Mouse (Mus musculus) adrenal gland, adult 2 months (tissue): ENCODE data around the gene Sema4a. TPM values are rescaled to one million over a fixed set of nuclear protein-coding genes. Genes with fewer than 3 reads are reported as not detected.

Source experiments
- microRNA-seq, 2 experiments: library from miRNA; unstranded; fragments of <30 nt; microRNA quantifications; one replicate each; pipeline ENCODE4 v1.2.0; 2021
- polyA plus RNA-seq: library from polyadenylated mRNA; depleted of rRNA; stranded (reverse); fragments of >200 nt; gene quantifications from 2 replicates; pipeline ENCODE4 v1.2.3, GENCODE M21; 2012; rRNA removed
- total RNA-seq, 2 experiments: library from RNA; stranded (reverse); gene quantifications; 2 replicates each; pipeline ENCODE4 v1.2.3; 2021

The Sema4a gene
- total and polyA plus RNA-seq, 3 experiments = 8.8 to 31.8 (median 14.3) TPM

Small RNAs within 50 kb of the gene (microRNA-seq; reads per million reads assigned to microRNA genes)
- 0 to 0.41 reads per million in 2 experiments for gene Mir7011

Other genes starting within 250 kb of the Sema4a start
- 10 to 100 TPM in 1 of 2 experiments, 1 to 10 TPM in 1; 8.5 to 18.3 TPM for gene Rhbg, start 206.5 kb downstream of the Sema4a start, total RNA-seq
- gene Rhbg, start 206.5 kb downstream of the Sema4a start, polyA plus RNA-seq = 0.76 and 1.8 TPM in 2 replicates
- 1 to 10 TPM; 1.7 to 1.9 TPM for gene Gm38392, start 174.0 kb downstream of the Sema4a start, total RNA-seq
- gene Gm38392, start 174.0 kb downstream of the Sema4a start, polyA plus RNA-seq = 0.26 TPM in 1 of 2 replicates, not detected in the other
- 10 to 100 TPM in 1 of 2 experiments, 1 to 10 TPM in 1; 5.7 to 10.6 TPM for gene Tsacc, start 164.2 kb downstream of the Sema4a start, total RNA-seq
- gene Tsacc, start 164.2 kb downstream of the Sema4a start, polyA plus RNA-seq = 1.9 and 2.3 TPM in 2 replicates
- 100 to 1,000 TPM; 218 to 316 TPM for gene Cct3, start 164.1 kb downstream of the Sema4a start, total RNA-seq
- gene Cct3, start 164.1 kb downstream of the Sema4a start, polyA plus RNA-seq = 48.9 and 64.9 TPM in 2 replicates
- 100 to 1,000 TPM; 229 to 231 TPM for gene Glmp, start 136.2 kb downstream of the Sema4a start, total RNA-seq
- gene Glmp, start 136.2 kb downstream of the Sema4a start, polyA plus RNA-seq = 145 and 186 TPM in 2 replicates
- 10 to 100 TPM; 13.9 to 14.1 TPM for gene Tmem79, start 125.0 kb downstream of the Sema4a start, total RNA-seq
- 20.1 and 22.3 TPM in 2 replicates for gene Tmem79, start 125.0 kb downstream of the Sema4a start, polyA plus RNA-seq
- gene Smg5, start 124.9 kb downstream of the Sema4a start, total RNA-seq = 10 to 100 TPM; 42.9 to 47.5 TPM
- gene Smg5, start 124.9 kb downstream of the Sema4a start, polyA plus RNA-seq = 56.3 and 60.2 TPM in 2 replicates
- 1 to 10 TPM; 1.1 to 4.7 TPM for gene Paqr6, start 96.6 kb downstream of the Sema4a start, total RNA-seq
- gene Paqr6, start 96.6 kb downstream of the Sema4a start, polyA plus RNA-seq = 13.5 and 20.0 TPM in 2 replicates
- 1 to 10 TPM in 1 of 2 experiments, under 1 TPM in 1; 0.63 to 1.2 TPM for gene Bglap3, start 88.4 kb downstream of the Sema4a start, total RNA-seq
- not detected in 2 replicates for gene Bglap3, start 88.4 kb downstream of the Sema4a start, polyA plus RNA-seq
- gene Bglap2, start 82.5 kb downstream of the Sema4a start, total RNA-seq = 1 to 10 TPM in 1 of 2 experiments, not detected in 1; 2.2 TPM
- 0.28 TPM in 1 of 2 replicates, not detected in the other for gene Bglap2, start 82.5 kb downstream of the Sema4a start, polyA plus RNA-seq
- gene Bglap, start 76.7 kb downstream of the Sema4a start, total RNA-seq = 1 to 10 TPM in 1 of 2 experiments, under 1 TPM in 1; 0.86 to 3.4 TPM
- gene Bglap, start 76.7 kb downstream of the Sema4a start, polyA plus RNA-seq = 1.1 TPM in 1 of 2 replicates, not detected in the other
- gene Pmf1, start 50.9 kb downstream of the Sema4a start, total RNA-seq = 10 to 100 TPM; 31.1 to 43.0 TPM
- gene Pmf1, start 50.9 kb downstream of the Sema4a start, polyA plus RNA-seq = 75.8 and 77.4 TPM in 2 replicates
- gene Slc25a44, start 36.0 kb downstream of the Sema4a start, total RNA-seq = 10 to 100 TPM; 51.1 to 59.4 TPM
- 40.7 and 40.9 TPM in 2 replicates for gene Slc25a44, start 36.0 kb downstream of the Sema4a start, polyA plus RNA-seq
- gene Lmna, start 48.8 kb upstream of the Sema4a start, total RNA-seq = 100 to 1,000 TPM in 1 of 2 experiments, 10 to 100 TPM in 1; 78.2 to 158 TPM
- 170 and 236 TPM in 2 replicates for gene Lmna, start 48.8 kb upstream of the Sema4a start, polyA plus RNA-seq
- gene Mex3a, start 71.2 kb upstream of the Sema4a start, total RNA-seq = 1 to 10 TPM; 2.3 to 3.2 TPM
- gene Mex3a, start 71.2 kb upstream of the Sema4a start, polyA plus RNA-seq = 1.7 and 2.1 TPM in 2 replicates
- not detected for gene Rab25, start 87.1 kb upstream of the Sema4a start, total RNA-seq
- gene Rab25, start 87.1 kb upstream of the Sema4a start, polyA plus RNA-seq = 0.09 and 0.10 TPM in 2 replicates
- gene Lamtor2, start 91.9 kb upstream of the Sema4a start, total RNA-seq = 100 to 1,000 TPM; 153 to 154 TPM
- 107 and 117 TPM in 2 replicates for gene Lamtor2, start 91.9 kb upstream of the Sema4a start, polyA plus RNA-seq
- 100 to 1,000 TPM in 1 of 2 experiments, 10 to 100 TPM in 1; 61.1 to 100 TPM for gene Ubqln4, start 92.6 kb upstream of the Sema4a start, total RNA-seq
- gene Ubqln4, start 92.6 kb upstream of the Sema4a start, polyA plus RNA-seq = 77.9 and 96.2 TPM in 2 replicates
- gene Ssr2, start 114.7 kb upstream of the Sema4a start, total RNA-seq = 100 to 1,000 TPM; 178 to 218 TPM
- 110 and 151 TPM in 2 replicates for gene Ssr2, start 114.7 kb upstream of the Sema4a start, polyA plus RNA-seq
- 10 to 100 TPM; 26.3 to 33.3 TPM for gene Arhgef2, start 144.8 kb upstream of the Sema4a start, total RNA-seq
- gene Arhgef2, start 144.8 kb upstream of the Sema4a start, polyA plus RNA-seq = 35.9 and 37.5 TPM in 2 replicates
- not detected for gene Rxfp4, start 192.0 kb upstream of the Sema4a start, total RNA-seq
- gene Rxfp4, start 192.0 kb upstream of the Sema4a start, polyA plus RNA-seq = not detected in 2 replicates
- gene Khdc4, start 224.6 kb upstream of the Sema4a start, total RNA-seq = 10 to 100 TPM; 43.2 to 67.9 TPM
- gene Khdc4, start 224.6 kb upstream of the Sema4a start, polyA plus RNA-seq = 55.7 and 61.4 TPM in 2 replicates